Mouse (Mus musculus) kidney, postnatal 4 days (tissue): Measurements from ENCODE around the gene Ide.
"Not testable (repeated sequence)": the region's sequence is repeated elsewhere in the genome, so short reads cannot be mapped to it uniquely, and the experiment has no call there.

ENCODE experiments used
- DNase-seq, 2 experiments: peaks; one replicate each; pipeline ENCODE4 v3.0.0; 2021; ENCODE audit warnings: mixed read lengths in 2 of 2

The Ide gene

GRCm38 (mm10) chr19:37263943-37264897 lies 73.4 kb downstream of the Ide start:
- peak; percentile 18 to 31 for DNase-seq

- DNase-seq, result peak in 1 of 2 experiments; percentile 10
These were observed 74.1 kb downstream of the Ide start for GRCm38 (mm10) chr19:37263566-37263942.

GRCm38 (mm10) chr19:37262389-37262788 lies 75.3 kb downstream of the Ide start:
- DNase-seq, result no peak

- DNase-seq, result no peak
These were observed 82.3 kb downstream of the Ide start for GRCm38 (mm10) chr19:37255321-37255720.

DNA sequence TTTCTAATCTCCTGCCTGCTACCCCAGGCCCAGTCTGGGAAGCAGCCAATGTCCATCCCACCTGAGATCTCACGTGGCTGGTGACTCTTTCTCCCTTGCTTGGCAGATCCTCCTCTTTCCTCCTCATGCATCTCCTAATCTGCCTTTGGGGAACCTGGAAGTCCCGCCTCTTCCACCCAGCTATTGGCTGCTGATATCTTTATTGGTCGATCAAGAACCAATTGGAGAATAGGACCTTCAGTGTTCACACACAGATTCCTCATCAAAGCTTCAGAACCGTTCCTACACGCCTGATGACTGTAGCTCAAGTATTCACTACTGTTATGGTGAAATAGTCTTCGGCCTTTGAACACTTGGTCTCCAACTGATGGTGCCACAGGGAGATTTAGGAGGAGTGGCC lies 85.5 kb downstream of the Ide start:
- DNase-seq, result no peak

- DNase-seq, result no peak
These were observed 89.5 kb downstream of the Ide start for GRCm38 (mm10) chr19:37248199-37248598.

GRCm38 (mm10) chr19:37246859-37247258 lies 90.8 kb downstream of the Ide start:
- no peak for DNase-seq

DNA sequence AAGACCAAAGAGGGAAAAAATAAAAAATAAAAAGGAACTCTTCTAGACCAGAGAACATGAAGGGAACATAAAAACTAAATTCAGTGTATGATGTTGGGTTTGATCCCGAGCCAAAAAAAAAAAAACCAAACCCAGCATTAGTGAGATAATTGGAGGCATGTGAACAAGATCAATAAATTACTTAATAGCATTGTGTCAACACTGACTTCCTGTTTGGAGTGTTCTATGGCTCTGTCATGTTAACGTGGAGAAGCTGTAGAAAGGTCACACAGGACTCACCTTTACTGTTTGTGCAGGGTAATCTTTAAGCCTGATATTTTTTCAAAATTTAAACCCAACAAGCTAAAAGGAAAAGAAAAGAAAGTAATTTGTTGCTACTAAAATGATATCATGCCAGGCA lies 94.9 kb downstream of the Ide start:
- DNase-seq, result no peak

DNA sequence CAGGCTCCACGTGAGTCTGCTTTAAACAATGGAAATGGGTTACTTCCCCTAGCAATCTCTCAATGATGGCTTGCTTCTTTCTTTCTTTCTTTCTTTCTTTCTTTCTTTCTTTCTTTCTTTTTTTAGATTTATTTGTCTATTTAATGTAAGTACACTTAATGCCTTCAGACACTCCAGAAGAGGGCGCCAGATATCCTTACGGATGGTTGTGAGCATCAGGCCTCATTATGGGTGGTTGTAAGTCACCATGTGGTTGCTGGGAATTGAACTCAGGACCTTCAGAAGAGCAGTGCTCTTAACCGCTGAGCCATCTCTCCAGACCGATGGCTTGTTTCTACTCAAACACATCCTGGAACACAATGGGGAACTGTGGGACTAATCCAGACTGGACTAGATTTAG lies 96.5 kb downstream of the Ide start:
- no peak for DNase-seq

GRCm38 (mm10) chr19:37239096-37239495 lies 98.6 kb downstream of the Ide start:
- peak; percentile 75 to 77 for DNase-seq

DNA sequence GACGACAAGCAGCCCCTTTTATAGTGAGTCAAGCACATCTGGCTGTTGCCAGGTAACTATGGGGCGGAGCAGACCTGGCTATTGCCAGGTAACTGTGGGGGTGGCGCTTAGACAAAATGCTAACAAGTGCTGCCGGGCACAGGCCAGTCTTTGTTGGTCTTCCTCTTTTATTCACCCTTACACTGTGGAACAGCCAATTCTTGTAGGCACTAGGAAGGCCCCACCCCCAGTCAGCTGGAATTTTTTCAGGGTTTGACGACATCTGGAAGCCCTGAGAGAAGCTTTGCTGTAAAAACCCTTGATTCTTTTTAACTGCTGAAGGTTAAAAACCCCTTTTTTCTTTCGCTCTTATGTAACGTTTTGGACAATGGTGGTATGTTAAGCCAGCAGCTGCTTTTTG lies 99.0 kb downstream of the Ide start:
- DNase-seq, result no peak

- DNase-seq, result no peak
These were observed 99.8 kb downstream of the Ide start for GRCm38 (mm10) chr19:37237712-37238437.

- DNase-seq, result no peak
These were observed 100.3 kb downstream of the Ide start for GRCm38 (mm10) chr19:37237306-37237705.

GRCm38 (mm10) chr19:37235818-37236217 lies 101.8 kb downstream of the Ide start:
- peak; percentile 20 to 23 for DNase-seq

- peak; percentile 26 to 31 for DNase-seq
These were observed 103.8 kb downstream of the Ide start for GRCm38 (mm10) chr19:37233561-37234539.

GRCm38 (mm10) chr19:37232598-37232997 lies 105.1 kb downstream of the Ide start:
- not testable (repeated sequence) for DNase-seq

- DNase-seq, result no peak
These were observed 112.3 kb downstream of the Ide start for GRCm38 (mm10) chr19:37225197-37225862.
